Mouse (Mus musculus) limb, embryonic 14.5 days (tissue): Measurements from ENCODE around the gene Ecm1. TPM values are rescaled to one million over a fixed set of nuclear protein-coding genes. Genes with fewer than 3 reads are reported as not detected.

ENCODE experiments used
- ATAC-seq: fragments of 200-750 bp; cut with Nextera tagmentation; 2 replicates; pipeline ENCODE4 v1.8.0; 2017; ENCODE audit warnings: low read depth, moderate number of reproducible peaks, moderate TSS enrichment; ENCODE audit not compliant: low FRiP score
- DNase-seq: peaks from one replicate; pipeline ENCODE4 v3.0.0-alpha.2; 2015; ENCODE audit warnings: low spot score
- H3K27ac ChIP-seq: fragments of 300-500 bp; sonication (generic); replicated peaks from 2 replicates; pipeline ENCODE4 v1.5.1; 2014; ENCODE audit warnings: low read depth, mild to moderate bottlenecking, low read length, moderate library complexity, mixed read lengths
- H3K27me3 ChIP-seq: fragments of 300-500 bp; sonication (generic); 2 replicates; pipeline ENCODE4 v1.6.1; 2014; ENCODE audit warnings: low read length, mixed read lengths; ENCODE audit not compliant: control insufficient read depth, insufficient read depth
- H3K36me3 ChIP-seq: fragments of 300-500 bp; sonication (generic); 2 replicates; pipeline ENCODE4 v1.6.1; 2014; ENCODE audit warnings: mild to moderate bottlenecking, low read length, moderate library complexity, mixed read lengths; ENCODE audit not compliant: control insufficient read depth, insufficient read depth
- H3K4me1 ChIP-seq: fragments of 300-500 bp; sonication (generic); 2 replicates; pipeline ENCODE4 v1.6.1; 2014; ENCODE audit warnings: antibody characterized with exemption, low read length, mixed read lengths; ENCODE audit not compliant: control insufficient read depth, insufficient read depth
- H3K4me2 ChIP-seq: fragments of 300-500 bp; sonication (generic); replicated peaks from 2 replicates; pipeline ENCODE4 v1.6.1; 2014; ENCODE audit warnings: low read depth, mild to moderate bottlenecking, low read length, moderate library complexity; ENCODE audit not compliant: severe bottlenecking
- H3K4me3 ChIP-seq: fragments of 300-500 bp; sonication (generic); replicated peaks from 2 replicates; pipeline ENCODE4 v1.5.1; 2014; ENCODE audit warnings: low read length
- H3K9ac ChIP-seq: fragments of 300-500 bp; sonication (generic); 2 replicates; pipeline ENCODE4 v1.6.1; 2014; ENCODE audit warnings: mild to moderate bottlenecking, low read depth, low read length, moderate library complexity; ENCODE audit not compliant: severe bottlenecking
- H3K9me3 ChIP-seq: fragments of 300-500 bp; sonication (generic); 2 replicates; pipeline ENCODE4 v1.6.1; 2016; ENCODE audit warnings: low read length; ENCODE audit not compliant: control insufficient read depth
- POLR2A ChIP-seq: fragments of 200-500 bp; IDR thresholded peaks from 2 replicates; pipeline ENCODE4 v1.8.0; 2012; ENCODE audit warnings: inconsistent platforms, mild to moderate bottlenecking, moderate library complexity, borderline replicate concordance; ENCODE audit not compliant: insufficient read depth, insufficient read length; ENCODE audit errors: extremely low read depth
- WGBS: fragments of 180-500 bp; shearing (Covaris S2); extraction: QIAGEN DNeasy Blood & Tissue Kit; methylation state at CpG from one replicate; pipeline ENCODE4 v1.1.7; 2014; 5-methylcytosine and 5-hydroxymethylcytosine counted together
- polyA plus RNA-seq, 2 experiments: library from polyadenylated mRNA; depleted of rRNA in 1 of 2; stranded (reverse) in 1 of 2; unstranded in 1 of 2; fragments of >200 nt; fragmentation: Nextera tagmentation in 1 of 2; extraction: Ambion mirVana in 1 of 2; gene quantifications; 2 replicates each; pipeline versions ENCODE4 v1.2.1 to v1.2.3; 2012 to 2014

The Ecm1 gene
- polyA plus RNA-seq, 2 experiments = 11.8 to 16.2 TPM

GRCm38 (mm10) chr3:95726696-95727358 is 12.5 kb downstream of the Ecm1 start:
- no peak overlapping the region for H3K4me3 ChIP-seq
- ATAC-seq = no peak
- no peak overlapping the region for H3K4me2 ChIP-seq
- WGBS = 57% methylated on average over 7 of the region's 7 CpGs
- no peaks in the 10 kb centered on the region for H3K36me3 ChIP-seq
- no peak overlapping the region for H3K27ac ChIP-seq
- no peak overlapping the region for H3K9ac ChIP-seq
- no peak for TF ChIP-seq POLR2A
- H3K9me3 ChIP-seq = no peaks in the 10 kb centered on the region
- H3K27me3 ChIP-seq = no peaks in the 10 kb centered on the region
- H3K4me1 ChIP-seq = no peaks in the 10 kb centered on the region
- DNase-seq = no peak

- H3K9ac ChIP-seq = no peak overlapping the region
- ATAC-seq (no peak), DNase-seq (no peak)
- 83% methylated on average over 7 of the region's 7 CpGs for WGBS
- H3K27ac ChIP-seq = no peak overlapping the region
- H3K36me3 ChIP-seq = no peaks in the 10 kb centered on the region
- no peak for TF ChIP-seq POLR2A
- H3K27me3 ChIP-seq = no peaks in the 10 kb centered on the region
- no peaks in the 10 kb centered on the region for H3K4me1 ChIP-seq
- H3K4me3 ChIP-seq = no peak overlapping the region
- no peaks in the 10 kb centered on the region for H3K9me3 ChIP-seq
- H3K4me2 ChIP-seq = no peak overlapping the region
These were observed 13.5 kb downstream of the Ecm1 start for GRCm38 (mm10) chr3:95725863-95726262.

GRCm38 (mm10) chr3:95722386-95722785 is 17.0 kb downstream of the Ecm1 start:
- Histone ChIP-seq H3K4me1 (no peaks in the 10 kb centered on the region), H3K27me3 (no peaks in the 10 kb centered on the region), H3K4me2 (no peak overlapping the region), H3K9ac (no peak overlapping the region), H3K36me3 (no peaks in the 10 kb centered on the region), H3K27ac (no peak overlapping the region), H3K4me3 (no peak overlapping the region), H3K9me3 (no peaks in the 10 kb centered on the region)
- ATAC-seq (no peak), DNase-seq (no peak)
- no peak for TF ChIP-seq POLR2A
- 70% methylated on average over 3 of the region's 3 CpGs for WGBS

- ATAC-seq = no peak
- Histone ChIP-seq H3K9me3 (no peaks in the 10 kb centered on the region), H3K36me3 (no peaks in the 10 kb centered on the region), H3K27me3 (no peaks in the 10 kb centered on the region), H3K4me2 (no peak overlapping the region), H3K4me1 (no peaks in the 10 kb centered on the region), H3K9ac (no peak overlapping the region), H3K27ac (no peak overlapping the region), H3K4me3 (no peak overlapping the region)
- no peak for DNase-seq
- WGBS = 83% methylated on average over 2 of the region's 2 CpGs
- TF ChIP-seq POLR2A = no peak
These were observed 21.2 kb downstream of the Ecm1 start for GRCm38 (mm10) chr3:95718153-95718552.

- 70% methylated on average over 1 of the region's 1 CpGs for WGBS
- TF ChIP-seq POLR2A = no peak
- ATAC-seq (no peak), DNase-seq (no peak)
- H3K4me3 ChIP-seq = no peak overlapping the region
- H3K27ac ChIP-seq = no peak overlapping the region
- no peaks in the 10 kb centered on the region for H3K27me3 ChIP-seq
- H3K4me2 ChIP-seq = no peak overlapping the region
- no peaks in the 10 kb centered on the region for H3K4me1 ChIP-seq
- no peaks in the 10 kb centered on the region for H3K36me3 ChIP-seq
- H3K9me3 ChIP-seq = 0 out of 2 replicates have a peak, but pooled peaks cover 3% of the 10 kb centered on the region
- no peak overlapping the region for H3K9ac ChIP-seq
These were observed 23.3 kb downstream of the Ecm1 start for GRCm38 (mm10) chr3:95716075-95716474.

- Histone ChIP-seq H3K4me3 (no peak overlapping the region), H3K27ac (no peak overlapping the region), H3K9ac (no peak overlapping the region), H3K36me3 (no peaks in the 10 kb centered on the region), H3K27me3 (no peaks in the 10 kb centered on the region), H3K4me1 (no peaks in the 10 kb centered on the region), H3K9me3 (0 out of 2 replicates have a peak, but pooled peaks cover 3% of the 10 kb centered on the region), H3K4me2 (no peak overlapping the region)
- no peak for TF ChIP-seq POLR2A
- ATAC-seq = no peak
- no peak for DNase-seq
These were observed 29.4 kb downstream of the Ecm1 start for GRCm38 (mm10) chr3:95709967-95710366.
